ENCODE assay signal across 8 mouse cellular contexts in the genomic region with DNA sequence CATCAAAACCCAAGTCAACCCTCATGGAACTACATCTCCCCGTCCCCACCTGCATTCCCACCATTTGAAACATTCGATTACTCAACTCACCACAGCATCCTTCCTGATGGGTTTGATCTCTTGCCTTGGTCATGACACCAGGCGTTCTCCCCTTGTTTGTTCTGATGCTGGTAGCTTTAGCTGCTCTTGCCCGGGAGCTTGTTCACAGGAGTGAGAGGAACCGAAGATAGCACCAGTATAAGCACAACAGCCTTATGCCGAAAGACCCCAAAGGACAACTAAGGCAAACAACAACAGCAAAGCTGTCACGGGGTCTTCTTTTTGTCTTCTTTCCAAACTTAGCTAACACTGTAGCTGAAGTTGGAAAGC. TPM values are rescaled to one million over a fixed set of nuclear protein-coding genes. Genes with fewer than 3 reads are reported as not detected.
DNase-seq lines count a peak whose midpoint lies in the region; ATAC-seq and TF ChIP-seq lines count a peak whose summit lies in the region.

No protein-coding gene starts in this region.

- no peaks in the 10 kb centered on the region for H3K9me3 ChIP-seq in embryonic facial prominence, embryonic 13.5 days
- H3K9me3 ChIP-seq in intestine, embryonic 15.5 days = no peaks in the 10 kb centered on the region
- no peaks in the 10 kb centered on the region for H3K9me3 ChIP-seq in neural tube, embryonic 12.5 days

- DNase-seq in lung, adult 2 months = no peak
- no peak for DNase-seq in lung, postnatal 10 days
- DNase-seq in frontal cortex, postnatal 14 days (ENCODE audit: low spot score in 2 of 2) = no peak
- no peak for DNase-seq in ovary, postnatal 36 days (ENCODE audit: low spot score)
- DNase-seq in layer of hippocampus, postnatal 10 days (ENCODE audit: low spot score in 2 of 2) = no peak

- H3K9ac ChIP-seq in embryonic facial prominence, embryonic 13.5 days = peak overlapping the region; percentile 73
- peak overlapping the region; percentile 55 for H3K9ac ChIP-seq in intestine, embryonic 15.5 days
- H3K9ac ChIP-seq in neural tube, embryonic 12.5 days = peak overlapping the region; percentile 53; the same call in 1 of the 2 replicates

- peaks cover 4% of the 10 kb centered on the region; the same call in 1 of the 2 replicates for H3K4me1 ChIP-seq in lung, adult 2 months (ENCODE audit: control insufficient read depth, insufficient read depth, low read length)
- H3K4me1 ChIP-seq in embryonic facial prominence, embryonic 13.5 days = peaks cover 5% of the 10 kb centered on the region
- H3K4me1 ChIP-seq in intestine, embryonic 15.5 days (replicated peaks) = 0 out of 2 replicates have a peak, but pooled peaks cover 8% of the 10 kb centered on the region
- H3K4me1 ChIP-seq in neural tube, embryonic 12.5 days = peaks cover 6% of the 10 kb centered on the region

- H3K4me3 ChIP-seq in lung, adult 2 months (replicated peaks; ENCODE audit: extremely low read depth, low read depth, low read length) = peak overlapping the region; percentile 92
- peak overlapping the region; percentile 70 for H3K4me3 ChIP-seq in embryonic facial prominence, embryonic 13.5 days
- H3K4me3 ChIP-seq in intestine, embryonic 15.5 days (replicated peaks) = peak overlapping the region; percentile 61
- peak overlapping the region; percentile 60 for H3K4me3 ChIP-seq in neural tube, embryonic 12.5 days

- no peak for TF ChIP-seq CTCF in lung, adult 2 months (IDR thresholded peaks at IDR 0.05; ENCODE audit: insufficient read depth, low read length)

- H3K27me3 ChIP-seq in embryonic facial prominence, embryonic 13.5 days = peaks cover 21% of the 10 kb centered on the region
- H3K27me3 ChIP-seq in intestine, embryonic 15.5 days (replicated peaks) = no peaks in the 10 kb centered on the region
- H3K27me3 ChIP-seq in neural tube, embryonic 12.5 days (replicated peaks) = peaks cover 25% of the 10 kb centered on the region

- H3K27ac ChIP-seq in embryonic facial prominence, embryonic 13.5 days = no peak overlapping the region
- no peak overlapping the region for H3K27ac ChIP-seq in intestine, embryonic 15.5 days
- H3K27ac ChIP-seq in neural tube, embryonic 12.5 days = no peak overlapping the region

- H3K36me3 ChIP-seq in embryonic facial prominence, embryonic 13.5 days = no peaks in the 10 kb centered on the region
- H3K36me3 ChIP-seq in intestine, embryonic 15.5 days = no peaks in the 10 kb centered on the region
- H3K36me3 ChIP-seq in neural tube, embryonic 12.5 days = no peaks in the 10 kb centered on the region

- H3K4me2 ChIP-seq in embryonic facial prominence, embryonic 13.5 days = peak overlapping the region; percentile 94
- H3K4me2 ChIP-seq in intestine, embryonic 15.5 days (replicated peaks) = peak overlapping the region; percentile 87
- peak overlapping the region; percentile 84 for H3K4me2 ChIP-seq in neural tube, embryonic 12.5 days (replicated peaks)

- ATAC-seq in embryonic facial prominence, embryonic 13.5 days (ENCODE audit: insufficient number of reproducible peaks, insufficient read depth, low FRiP score, low TSS enrichment, low read depth) = no peak
- ATAC-seq in intestine, embryonic 15.5 days = peak; percentile 27
- ATAC-seq in neural tube, embryonic 12.5 days (ENCODE audit: low FRiP score, low read depth) = peak; percentile 62

- WGBS in lung, adult 2 months = 5% methylated on average over 7 of the region's 7 CpGs
- WGBS in embryonic facial prominence, embryonic 13.5 days = 9% methylated on average over 7 of the region's 7 CpGs
- WGBS in intestine, embryonic 15.5 days = 5% methylated on average over 7 of the region's 7 CpGs
- WGBS in neural tube, embryonic 12.5 days = 13% methylated on average over 7 of the region's 7 CpGs

- TF ChIP-seq POLR2A in lung, adult 2 months (IDR thresholded peaks at IDR 0.05; ENCODE audit: borderline replicate concordance, extremely low read depth, low read depth, low read length) = no peak

RNA-seq across cellular contexts. Expression of a gene that starts 1.2 kb away (rescaled TPM):
- 2.1 and 6.4 TPM in 2 replicates for polyA plus RNA-seq in lung, adult 2 months (2012; rRNA removed)
- 14.3 and 18.8 TPM in 2 replicates for polyA plus RNA-seq in embryonic facial prominence, embryonic 13.5 days (2015; fragmentation: Nextera tagmentation; extraction: Ambion mirVana)
- 143 and 151 TPM in 2 replicates for polyA plus RNA-seq in intestine, embryonic 15.5 days (2015; fragmentation: Nextera tagmentation; extraction: Ambion mirVana)
- 24.2 and 24.3 TPM in 2 replicates for polyA plus RNA-seq in neural tube, embryonic 12.5 days (2016; fragmentation: Nextera tagmentation; extraction: Ambion mirVana)
- total RNA-seq in layer of hippocampus, postnatal 10 days (2021) = 10 to 100 TPM; 19.4 to 25.9 TPM

RNA-seq across cellular contexts. Expression of a gene that starts 35.0 kb away (rescaled TPM):
- not detected in 2 replicates for polyA plus RNA-seq in lung, adult 2 months (2012; rRNA removed)
- not detected in 2 replicates for polyA plus RNA-seq in embryonic facial prominence, embryonic 13.5 days (2015; fragmentation: Nextera tagmentation; extraction: Ambion mirVana)
- polyA plus RNA-seq in intestine, embryonic 15.5 days (2015; fragmentation: Nextera tagmentation; extraction: Ambion mirVana) = not detected in 2 replicates
- not detected in 2 replicates for polyA plus RNA-seq in neural tube, embryonic 12.5 days (2016; fragmentation: Nextera tagmentation; extraction: Ambion mirVana)
- not detected for total RNA-seq in layer of hippocampus, postnatal 10 days (2021)
